Mouse (Mus musculus) ES-Bruce4 (cell line): Measurements from ENCODE around the gene Fcamr. TPM values are rescaled to one million over a fixed set of nuclear protein-coding genes. Genes with fewer than 3 reads are reported as not detected.

ENCODE experiments used
- H3K27ac ChIP-seq: 2 replicates; pipeline ENCODE4 v1.5.1; 2012; ENCODE audit warnings: low read length, inconsistent platforms; ENCODE audit not compliant: insufficient read depth
- H3K27me3 ChIP-seq: 2 replicates; pipeline ENCODE4 v1.6.1; 2012; ENCODE audit warnings: mild to moderate bottlenecking, low read length, inconsistent platforms; ENCODE audit not compliant: control insufficient read depth, poor library complexity, insufficient read depth, severe bottlenecking
- H3K36me3 ChIP-seq: 2 replicates; pipeline ENCODE4 v1.6.1; 2012; ENCODE audit warnings: inconsistent platforms, mild to moderate bottlenecking, low read length, moderate library complexity; ENCODE audit not compliant: control insufficient read depth, poor library complexity, insufficient read depth, severe bottlenecking
- H3K4me1 ChIP-seq: one replicate; pipeline ENCODE4 v1.8.1; 2011; ENCODE audit warnings: low read length; ENCODE audit not compliant: control insufficient read depth, insufficient read depth
- H3K4me3 ChIP-seq: 2 replicates; pipeline ENCODE4 v1.5.1; 2011; ENCODE audit warnings: low read depth, mild to moderate bottlenecking, low read length
- H3K9ac ChIP-seq: 2 replicates; pipeline ENCODE4 v1.6.1; 2012; ENCODE audit warnings: low read depth, mild to moderate bottlenecking, inconsistent platforms; ENCODE audit not compliant: poor library complexity, severe bottlenecking
- H3K9me3 ChIP-seq: replicated peaks from 2 replicates; pipeline ENCODE4 v1.6.1; 2012; ENCODE audit warnings: mild to moderate bottlenecking, low read length, inconsistent platforms; ENCODE audit not compliant: control insufficient read depth, poor library complexity, insufficient read depth, severe bottlenecking
- CTCF ChIP-seq: IDR thresholded peaks from one replicate; pipeline ENCODE4 v1.8.1; 2011; ENCODE audit warnings: low read depth, low read length
- EP300 ChIP-seq: IDR thresholded peaks from 2 replicates; pipeline ENCODE4 v1.6.1; 2011; ENCODE audit warnings: low read depth, low read length; ENCODE audit not compliant: insufficient read depth
- POLR2A ChIP-seq: IDR thresholded peaks from one replicate; pipeline ENCODE4 v1.8.1; 2011; ENCODE audit warnings: low read length; ENCODE audit not compliant: insufficient read depth
- polyA plus RNA-seq: library from polyadenylated mRNA; stranded (reverse); fragments of >200 nt; gene quantifications from 2 replicates; pipeline ENCODE4 v1.2.4, GENCODE M21; 2011; ENCODE audit warnings: low read depth; ENCODE audit not compliant: missing spikeins, insufficient read depth, insufficient read length

Fcamr gene
- polyA plus RNA-seq, 1 experiment, result not detected

GRCm38 (mm10) chr1:130838288-130838687, 37.6 kb downstream of the Fcamr start:
- no peaks in the 10 kb centered on the region; the same call in 1 of the 2 replicates for H3K9me3 ChIP-seq
- no peaks in the 10 kb centered on the region for H3K27me3 ChIP-seq
- no peak overlapping the region for H3K9ac ChIP-seq
- H3K27ac ChIP-seq, result no peak overlapping the region
- no peaks in the 10 kb centered on the region for H3K36me3 ChIP-seq
- no peak for TF ChIP-seq CTCF
- TF ChIP-seq POLR2A, result no peak
- TF ChIP-seq EP300, result no peak
- H3K4me3 ChIP-seq, result no peak overlapping the region
- no peaks in the 10 kb centered on the region for H3K4me1 ChIP-seq

DNA sequence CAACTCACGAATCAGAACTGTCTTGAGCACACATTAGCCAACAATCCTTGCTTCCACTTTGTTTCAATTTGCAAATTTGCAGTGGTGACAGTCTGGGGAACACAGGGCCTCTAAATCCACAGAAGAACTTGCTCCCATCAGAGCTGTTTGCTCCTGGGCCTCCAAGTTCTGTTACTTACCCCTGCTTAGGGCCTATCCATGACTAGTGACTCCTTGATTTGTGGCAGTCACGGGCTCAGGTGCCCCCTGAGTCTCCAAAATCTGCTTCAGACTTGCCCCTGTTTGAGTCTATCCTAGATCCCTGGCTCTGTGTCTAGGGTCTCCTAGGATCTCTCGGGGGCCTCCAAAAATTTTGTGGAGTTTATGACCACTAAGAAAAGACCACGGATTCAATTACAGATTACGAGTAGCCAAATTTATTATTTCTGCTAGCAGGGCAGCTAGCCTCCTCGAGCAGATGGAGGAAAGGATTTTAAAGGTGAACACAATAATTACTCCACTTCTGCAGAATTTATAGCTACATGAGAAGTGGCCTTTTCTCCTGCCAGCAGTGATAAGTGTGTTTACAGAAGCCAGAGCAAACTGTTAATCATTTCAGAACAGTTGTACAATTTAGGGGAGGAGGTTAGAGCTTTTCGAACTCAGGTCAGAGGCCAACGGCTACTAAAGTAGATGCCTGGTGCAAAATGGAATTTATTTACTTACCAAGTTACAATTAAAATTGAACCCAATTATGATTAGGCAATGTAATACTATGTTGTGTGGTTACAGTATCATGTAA, 40.1 kb downstream of the Fcamr start:
- Histone ChIP-seq H3K9me3 (no peaks in the 10 kb centered on the region; the same call in 1 of the 2 replicates), H3K36me3 (no peaks in the 10 kb centered on the region), H3K9ac (no peak overlapping the region), H3K27ac (no peak overlapping the region), H3K4me1 (no peaks in the 10 kb centered on the region), H3K27me3 (no peaks in the 10 kb centered on the region), H3K4me3 (no peak overlapping the region)
- TF ChIP-seq CTCF (no peak), EP300 (no peak), POLR2A (no peak)

GRCm38 (mm10) chr1:130841621-130842020, 40.9 kb downstream of the Fcamr start:
- no peaks in the 10 kb centered on the region for H3K4me1 ChIP-seq

DNA sequence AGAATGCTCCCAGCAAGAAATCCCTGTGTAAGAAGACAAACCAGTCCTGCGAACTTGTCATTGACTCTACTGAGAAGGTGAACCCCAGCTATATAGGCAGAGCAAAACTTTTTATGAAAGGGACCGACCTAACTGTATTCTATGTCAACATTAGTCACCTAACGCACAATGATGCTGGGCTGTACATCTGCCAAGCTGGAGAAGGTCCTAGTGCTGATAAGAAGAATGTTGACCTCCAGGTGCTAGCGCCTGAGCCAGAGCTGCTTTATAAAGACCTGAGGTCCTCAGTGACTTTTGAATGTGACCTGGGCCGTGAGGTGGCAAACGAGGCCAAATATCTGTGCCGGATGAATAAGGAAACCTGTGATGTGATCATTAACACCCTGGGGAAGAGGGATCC, 43.8 kb downstream of the Fcamr start:
- Histone ChIP-seq H3K4me3 (no peak overlapping the region), H3K36me3 (no peaks in the 10 kb centered on the region), H3K9me3 (no peaks in the 10 kb centered on the region), H3K4me1 (no peaks in the 10 kb centered on the region), H3K9ac (no peak overlapping the region), H3K27me3 (no peaks in the 10 kb centered on the region), H3K27ac (no peak overlapping the region)
- TF ChIP-seq POLR2A, result no peak
- TF ChIP-seq CTCF, result no peak
- no peak for TF ChIP-seq EP300

More at GRCm38 (mm10) chr1:130841621-130842020, 40.9 kb downstream of the Fcamr start:
- H3K36me3 ChIP-seq, result no peaks in the 10 kb centered on the region
- H3K27me3 ChIP-seq, result no peaks in the 10 kb centered on the region
- H3K27ac ChIP-seq, result no peak overlapping the region
- H3K9ac ChIP-seq, result no peak overlapping the region
- no peaks in the 10 kb centered on the region; the same call in 1 of the 2 replicates for H3K9me3 ChIP-seq
- TF ChIP-seq CTCF (no peak), POLR2A (no peak), EP300 (no peak)
- H3K4me3 ChIP-seq, result no peak overlapping the region

- Histone ChIP-seq H3K36me3 (no peaks in the 10 kb centered on the region), H3K9me3 (no peaks in the 10 kb centered on the region), H3K9ac (no peak overlapping the region), H3K27ac (no peak overlapping the region), H3K4me1 (no peaks in the 10 kb centered on the region), H3K4me3 (no peak overlapping the region), H3K27me3 (no peaks in the 10 kb centered on the region)
- TF ChIP-seq EP300, result no peak
- TF ChIP-seq CTCF, result no peak
- no peak for TF ChIP-seq POLR2A
These were observed 49.0 kb downstream of the Fcamr start for GRCm38 (mm10) chr1:130849530-130850214.

GRCm38 (mm10) chr1:130850405-130850804, 49.7 kb downstream of the Fcamr start:
- Histone ChIP-seq H3K4me1 (no peaks in the 10 kb centered on the region), H3K27ac (no peak overlapping the region), H3K4me3 (no peak overlapping the region), H3K27me3 (peaks cover 2% of the 10 kb centered on the region; the same call in 1 of the 2 replicates), H3K9me3 (no peaks in the 10 kb centered on the region), H3K9ac (no peak overlapping the region), H3K36me3 (no peaks in the 10 kb centered on the region)
- no peak for TF ChIP-seq CTCF
- no peak for TF ChIP-seq POLR2A
- no peak for TF ChIP-seq EP300
